Mouse (Mus musculus) heart, adult 9 months (tissue): ENCODE data around the gene Gm3373.
"Not testable (repeated sequence)": the region's sequence is repeated elsewhere in the genome, so short reads cannot be mapped to it uniquely, and the experiment has no call there.

Experiments used
- DNase-seq, 2 experiments: peaks; one replicate each; pipeline ENCODE4 v3.0.0; 2022; ENCODE audit warnings: low spot score in 2 of 2

The Gm3373 gene

GRCm38 (mm10) chr14:5741477-5741876 is at the start of gene Gm3373:
Gene Gm3373 (minus strand): TSS chr14:5741577.
- DNase-seq: not testable (repeated sequence)

GRCm38 (mm10) chr14:5687357-5687756 is 54.0 kb downstream of the Gm3373 start, which contains the start of gene Gm9603:
Gene Gm9603 (minus strand): TSS chr14:5687457.
- not testable (repeated sequence) for DNase-seq
